Mouse (Mus musculus): Measurements from ENCODE around the gene Kcnv2. TPM values are rescaled to one million over a fixed set of nuclear protein-coding genes. Genes with fewer than 3 reads are reported as not detected.

Gene Kcnv2
- polyA plus RNA-seq, 1 experiment from 2014 or later, result 0.10 TPM

DNA sequence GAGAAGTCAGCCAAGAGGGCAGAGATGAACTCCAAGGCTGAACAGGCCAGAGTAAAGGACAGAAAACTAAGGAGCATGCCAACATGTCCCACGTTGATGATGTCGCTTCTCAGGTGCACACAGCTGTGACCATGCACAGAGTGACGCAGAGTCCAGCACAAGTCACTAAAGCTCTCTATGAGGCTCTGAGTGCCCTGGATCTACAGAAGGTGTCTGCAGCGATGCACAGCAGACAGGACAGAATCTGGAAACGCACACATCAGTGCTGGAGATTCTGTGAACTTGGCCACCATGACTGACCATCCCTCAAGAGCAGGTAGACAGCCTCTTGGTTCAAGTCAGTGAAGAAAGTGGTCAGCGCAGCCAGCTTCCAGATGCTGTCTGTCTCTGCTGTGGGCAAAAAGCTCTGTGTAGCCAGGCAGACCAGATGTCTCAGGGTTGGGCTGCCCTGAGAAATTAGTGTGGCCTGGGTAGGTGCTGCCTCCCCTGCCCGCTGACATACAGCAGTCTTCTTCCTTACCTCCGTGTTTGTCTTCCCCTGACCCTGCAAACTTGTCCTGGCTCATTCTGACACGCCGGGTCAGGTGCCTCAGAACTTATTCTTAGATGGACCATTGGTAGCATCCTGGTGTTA lies 43.8 kb downstream of the Kcnv2 start:
- Histone ChIP-seq H3K9me3 (replicated peaks) (no peaks in the 10 kb centered on the region; the same call in 1 of the 2 replicates), H3K4me3 (no peak overlapping the region), H3K4me1 (replicated peaks) (peaks cover 12% of the 10 kb centered on the region), H3K27me3 (replicated peaks) (no peaks in the 10 kb centered on the region), H3K4me2 (no peak overlapping the region), H3K9ac (no peak overlapping the region), H3K27ac (ENCODE audit: poor library complexity, severe bottlenecking) (no peak overlapping the region), H3K36me3 (no peaks in the 10 kb centered on the region; the same call in 1 of the 2 replicates)
- WGBS, result 79% methylated on average over 10 of the region's 10 CpGs
- ATAC-seq (ENCODE audit: insufficient number of reproducible peaks, low FRiP score), result no peak; the same call in 1 of the 2 replicates

DNA sequence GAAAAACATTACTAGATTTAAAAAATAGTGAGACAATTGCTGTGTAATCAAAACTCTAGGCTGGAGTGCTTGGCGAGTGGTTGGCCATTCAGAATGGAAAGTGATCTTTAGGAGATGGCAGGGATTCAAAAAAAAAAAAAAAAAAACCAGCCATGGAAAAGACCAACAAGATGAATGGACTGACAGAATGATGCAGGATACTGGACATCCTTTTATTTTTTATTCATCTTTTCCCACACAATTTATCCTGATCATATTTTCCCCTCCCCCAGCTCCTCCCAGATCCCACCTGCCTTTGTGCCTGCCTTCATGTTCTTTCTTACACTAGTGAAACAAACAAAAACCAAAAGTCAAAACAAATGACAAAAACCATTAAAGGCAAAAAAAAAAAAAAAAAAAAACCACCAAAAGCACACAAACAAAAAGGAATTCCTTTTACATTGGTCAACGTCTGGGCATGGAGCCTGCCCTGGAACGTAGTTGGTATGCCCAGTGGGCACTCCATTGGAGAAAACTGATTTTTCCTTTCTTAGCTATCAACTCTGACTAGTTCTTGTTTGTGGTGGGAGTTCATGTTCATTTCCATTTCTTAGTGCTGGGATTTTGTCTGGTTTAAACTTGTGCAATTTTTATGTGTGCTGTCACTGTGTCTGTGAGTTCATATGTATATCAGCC lies 47.2 kb downstream of the Kcnv2 start:
- H3K4me2 ChIP-seq, result no peak overlapping the region
- 75% methylated on average over 3 of the region's 3 CpGs for WGBS
- H3K4me3 ChIP-seq, result no peak overlapping the region
- H3K27ac ChIP-seq (ENCODE audit: poor library complexity, severe bottlenecking), result no peak overlapping the region
- no peaks in the 10 kb centered on the region for H3K9me3 ChIP-seq (replicated peaks)
- H3K27me3 ChIP-seq (replicated peaks), result no peaks in the 10 kb centered on the region
- H3K9ac ChIP-seq, result no peak overlapping the region
- H3K36me3 ChIP-seq, result no peaks in the 10 kb centered on the region
- H3K4me1 ChIP-seq (replicated peaks), result peaks cover 5% of the 10 kb centered on the region
- no peak for ATAC-seq (ENCODE audit: insufficient number of reproducible peaks, low FRiP score)

DNA sequence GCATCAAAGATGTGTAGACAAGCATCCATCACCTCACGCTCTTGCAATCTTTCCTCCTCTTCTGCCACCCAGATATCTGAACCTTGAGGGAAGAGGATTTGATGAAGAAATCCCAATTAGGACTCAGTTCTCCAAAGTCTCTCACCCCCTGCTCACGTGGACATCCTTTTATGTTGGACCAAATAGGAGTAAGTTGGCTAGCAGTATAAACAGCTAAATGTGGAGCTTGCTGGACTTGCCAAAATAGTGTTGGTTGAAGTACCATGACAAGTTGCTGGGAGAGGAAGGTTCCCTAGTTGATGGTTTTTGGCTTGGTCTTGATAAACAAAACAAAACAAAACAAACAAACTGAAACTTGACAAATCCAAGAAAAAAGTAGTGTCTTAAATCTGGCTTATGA lies 47.8 kb downstream of the Kcnv2 start:
- ATAC-seq (ENCODE audit: insufficient number of reproducible peaks, low FRiP score), result no peak
- Histone ChIP-seq H3K36me3 (no peaks in the 10 kb centered on the region), H3K4me3 (no peak overlapping the region), H3K4me2 (no peak overlapping the region), H3K27ac (ENCODE audit: poor library complexity, severe bottlenecking) (no peak overlapping the region), H3K4me1 (replicated peaks) (peaks cover 2% of the 10 kb centered on the region; the same call in 1 of the 2 replicates), H3K9me3 (replicated peaks) (no peaks in the 10 kb centered on the region), H3K9ac (no peak overlapping the region), H3K27me3 (replicated peaks) (no peaks in the 10 kb centered on the region)
- 74% methylated on average over 2 of the region's 2 CpGs for WGBS

DNA sequence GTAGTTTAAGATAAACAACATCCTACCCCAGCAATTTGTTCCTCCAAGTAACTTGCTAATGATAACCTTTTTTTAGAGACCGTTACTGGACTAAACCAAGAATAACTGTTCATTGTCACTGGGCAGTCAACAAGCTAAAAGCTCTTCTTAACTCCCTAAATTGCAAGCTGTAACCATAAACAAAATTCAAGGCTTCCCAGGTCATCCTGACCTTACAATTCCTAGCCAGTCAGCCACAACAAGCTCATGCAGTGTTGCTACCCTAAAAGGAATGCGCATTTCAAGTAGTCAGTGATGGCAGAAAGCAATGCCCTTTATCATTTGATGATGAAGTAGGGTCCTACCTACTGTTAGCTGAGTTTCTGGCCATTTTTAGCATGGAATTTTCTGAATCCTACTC lies 48.4 kb downstream of the Kcnv2 start:
- no peak for ATAC-seq (ENCODE audit: insufficient number of reproducible peaks, low FRiP score)
- Histone ChIP-seq H3K36me3 (no peaks in the 10 kb centered on the region), H3K4me2 (no peak overlapping the region), H3K9me3 (replicated peaks) (no peaks in the 10 kb centered on the region), H3K27me3 (replicated peaks) (no peaks in the 10 kb centered on the region), H3K9ac (no peak overlapping the region), H3K27ac (ENCODE audit: poor library complexity, severe bottlenecking) (no peak overlapping the region), H3K4me1 (replicated peaks) (no peaks in the 10 kb centered on the region), H3K4me3 (no peak overlapping the region)
- 55% methylated on average over 2 of the region's 2 CpGs for WGBS

DNA sequence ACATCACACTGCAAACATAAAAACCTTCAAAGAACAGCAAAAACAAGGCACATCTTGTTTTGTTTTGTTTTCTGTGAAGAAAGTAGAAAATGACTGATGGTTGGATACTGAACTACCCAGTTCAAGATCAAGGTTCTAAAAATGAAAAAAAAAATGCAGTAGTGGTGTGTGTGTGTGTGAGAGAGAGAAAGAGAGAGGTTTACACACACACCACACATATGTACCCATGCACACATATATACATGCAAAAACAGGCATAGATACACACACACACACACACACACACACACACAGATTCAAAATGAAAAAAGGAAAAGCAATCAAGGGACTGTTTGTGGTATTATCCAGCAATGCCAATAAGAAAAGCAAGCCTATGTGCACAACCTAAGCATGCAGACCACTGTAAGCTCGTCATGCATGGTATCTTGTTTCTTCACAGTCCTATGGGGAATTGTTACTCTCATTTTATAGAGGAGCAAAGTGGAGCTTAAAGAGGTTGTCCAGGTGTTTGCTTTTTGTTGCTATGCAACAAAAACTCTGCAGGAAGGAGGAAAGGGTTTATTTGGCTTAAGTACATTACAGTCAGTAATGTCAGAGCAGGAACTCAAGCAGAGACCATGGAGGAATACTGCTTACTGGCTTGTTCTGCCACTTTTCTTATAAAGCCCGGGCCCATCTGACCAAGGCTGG lies 57.5 kb downstream of the Kcnv2 start:
- Histone ChIP-seq H3K27me3 (replicated peaks) (no peaks in the 10 kb centered on the region), H3K9ac (no peak overlapping the region), H3K27ac (ENCODE audit: poor library complexity, severe bottlenecking) (no peak overlapping the region), H3K9me3 (replicated peaks) (0 out of 2 replicates have a peak, but pooled peaks cover 5% of the 10 kb centered on the region), H3K4me1 (replicated peaks) (no peaks in the 10 kb centered on the region), H3K4me3 (no peak overlapping the region), H3K36me3 (peaks cover 7% of the 10 kb centered on the region), H3K4me2 (no peak overlapping the region)
- ATAC-seq (ENCODE audit: insufficient number of reproducible peaks, low FRiP score), result no peak
- WGBS, result 82% methylated on average over 2 of the region's 2 CpGs

DNA sequence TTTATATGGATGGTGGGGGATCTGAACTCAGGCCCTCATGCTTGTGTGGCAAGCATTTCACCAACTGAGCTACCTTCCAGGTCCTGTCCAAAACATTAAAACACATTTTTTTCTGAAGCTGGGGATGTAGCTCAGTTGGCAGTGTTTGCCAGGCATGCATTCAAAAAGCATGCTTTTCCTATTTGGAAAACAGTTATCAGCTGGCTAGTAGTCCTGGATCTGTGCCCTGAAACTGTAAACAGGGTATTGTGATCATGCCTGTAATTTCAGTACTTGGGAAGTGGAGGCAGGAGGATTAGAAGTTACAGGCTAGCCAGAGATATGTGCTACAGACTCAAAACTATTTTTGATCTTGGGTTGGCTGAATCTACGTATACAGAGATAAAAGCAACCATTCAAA lies 59.7 kb downstream of the Kcnv2 start:
- no peak overlapping the region for H3K9ac ChIP-seq
- no peaks in the 10 kb centered on the region for H3K4me1 ChIP-seq (replicated peaks)
- ATAC-seq (ENCODE audit: insufficient number of reproducible peaks, low FRiP score), result no peak
- H3K4me3 ChIP-seq, result no peak overlapping the region
- H3K27me3 ChIP-seq (replicated peaks), result no peaks in the 10 kb centered on the region
- 62% methylated on average over 1 of the region's 1 CpGs for WGBS
- 0 out of 2 replicates have a peak, but pooled peaks cover 5% of the 10 kb centered on the region for H3K9me3 ChIP-seq (replicated peaks)
- peaks cover 29% of the 10 kb centered on the region for H3K36me3 ChIP-seq
- no peak overlapping the region for H3K27ac ChIP-seq (ENCODE audit: poor library complexity, severe bottlenecking)
- no peak overlapping the region for H3K4me2 ChIP-seq

DNA sequence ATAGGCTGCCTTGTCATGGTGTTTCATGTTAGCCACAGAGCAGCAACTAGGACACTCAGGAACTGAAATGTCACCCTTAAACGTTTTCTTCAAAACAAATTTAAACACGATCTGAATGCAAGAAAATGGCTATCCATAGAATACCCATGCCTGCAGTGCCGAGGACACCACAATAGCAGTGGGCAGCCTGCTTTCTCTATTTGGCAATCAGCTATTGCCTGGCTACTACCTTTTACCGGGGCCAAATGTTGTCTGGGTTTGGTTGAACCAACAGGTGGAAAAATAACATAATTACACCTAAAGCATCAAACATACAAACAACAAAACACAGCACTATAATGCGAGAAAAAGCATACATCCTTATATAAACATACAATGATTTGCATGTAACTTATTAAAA lies 60.9 kb downstream of the Kcnv2 start:
- Histone ChIP-seq H3K9ac (no peak overlapping the region), H3K4me2 (no peak overlapping the region), H3K4me1 (replicated peaks) (no peaks in the 10 kb centered on the region), H3K27ac (ENCODE audit: poor library complexity, severe bottlenecking) (no peak overlapping the region), H3K9me3 (replicated peaks) (no peaks in the 10 kb centered on the region), H3K27me3 (replicated peaks) (no peaks in the 10 kb centered on the region), H3K36me3 (peaks cover 40% of the 10 kb centered on the region), H3K4me3 (no peak overlapping the region)
- ATAC-seq (ENCODE audit: insufficient number of reproducible peaks, low FRiP score), result no peak
- WGBS, result 87% methylated on average over 5 of the region's 5 CpGs

DNA sequence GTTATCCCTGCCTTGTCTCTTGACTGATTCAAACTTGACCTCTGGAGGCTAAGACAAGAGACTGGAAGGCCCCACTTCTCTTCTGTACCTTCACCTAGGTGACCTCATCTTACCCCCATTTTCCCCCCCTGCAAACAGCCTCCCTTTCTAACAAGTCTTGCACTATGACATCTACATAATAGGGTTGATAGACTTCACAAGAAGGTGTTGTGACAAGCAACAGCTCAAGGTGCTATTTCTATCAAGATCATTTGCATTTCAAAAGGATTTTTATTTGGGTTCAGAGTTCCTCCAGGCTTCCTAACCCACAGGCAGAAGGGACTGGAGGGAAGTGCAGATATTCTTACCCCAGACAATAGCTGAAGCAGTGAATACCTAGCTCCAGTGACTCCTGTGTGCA lies 62.9 kb downstream of the Kcnv2 start:
- no peak overlapping the region for H3K9ac ChIP-seq
- no peak for ATAC-seq (ENCODE audit: insufficient number of reproducible peaks, low FRiP score)
- no peaks in the 10 kb centered on the region for H3K9me3 ChIP-seq (replicated peaks)
- H3K27ac ChIP-seq (ENCODE audit: poor library complexity, severe bottlenecking), result no peak overlapping the region
- no peak overlapping the region for H3K4me2 ChIP-seq
- H3K4me1 ChIP-seq (replicated peaks), result no peaks in the 10 kb centered on the region
- no peaks in the 10 kb centered on the region for H3K27me3 ChIP-seq (replicated peaks)
- H3K36me3 ChIP-seq, result peaks cover 60% of the 10 kb centered on the region
- no peak overlapping the region for H3K4me3 ChIP-seq

Other genes starting within 250 kb of the Kcnv2 start
- 21.9 and 23.7 TPM in 2 replicates for gene Vldlr, start 106.1 kb upstream of the Kcnv2 start, polyA plus RNA-seq (2016; fragmentation: Nextera tagmentation; extraction: Ambion mirVana)
- 56.6 and 61.7 TPM in 2 replicates for gene Pum3, start 107.2 kb downstream of the Kcnv2 start, polyA plus RNA-seq (2016; fragmentation: Nextera tagmentation; extraction: Ambion mirVana)

Measured in heart, embryonic 12.5 days (tissue).